Mouse (Mus musculus): ENCODE measurements at regions not wholly inside any gene's neighbourhood (a gene's known extent, or its start where the extent isn't known, plus 50 kb on each side); places are given as distances from the start of the nearest gene placed in this dataset.

- no peak for DNase-seq (ENCODE audit: low read depth, low spot score)
Observed at GRCm38 (mm10) chr10:16714065-16714464, 1009.0 kb upstream of the Cited2 start.

GRCm38 (mm10) chr10:16714526-16714925 is 1008.5 kb upstream of the Cited2 start:
- no peak for DNase-seq (ENCODE audit: low read depth, low spot score)

- no peak for DNase-seq (ENCODE audit: low read depth, low spot score)
Observed at GRCm38 (mm10) chr10:16742246-16742645, 980.8 kb upstream of the Cited2 start.

GRCm38 (mm10) chr10:16751546-16751945 is 971.5 kb upstream of the Cited2 start:
- no peak for DNase-seq (ENCODE audit: low read depth, low spot score)

GRCm38 (mm10) chr10:16789641-16790243 is 933.3 kb upstream of the Cited2 start:
- DNase-seq (ENCODE audit: low read depth, low spot score), result no peak

GRCm38 (mm10) chr10:16803978-16804377 is 919.0 kb upstream of the Cited2 start:
- no peak for DNase-seq (ENCODE audit: low read depth, low spot score)

GRCm38 (mm10) chr10:16810716-16811115 is 912.3 kb upstream of the Cited2 start:
- no peak for DNase-seq (ENCODE audit: low read depth, low spot score)

- DNase-seq (ENCODE audit: low read depth, low spot score), result no peak
Observed at GRCm38 (mm10) chr10:16814013-16814412, 909.0 kb upstream of the Cited2 start.

GRCm38 (mm10) chr10:16861534-16861933 is 861.5 kb upstream of the Cited2 start:
- no peak for DNase-seq (ENCODE audit: low read depth, low spot score)

GRCm38 (mm10) chr10:16866914-16867313 is 856.1 kb upstream of the Cited2 start:
- DNase-seq (ENCODE audit: low read depth, low spot score), result no peak

- no peak for DNase-seq (ENCODE audit: low read depth, low spot score)
Observed at GRCm38 (mm10) chr10:16874131-16874530, 848.9 kb upstream of the Cited2 start.

- no peak for DNase-seq (ENCODE audit: low read depth, low spot score)
Observed at GRCm38 (mm10) chr10:16878197-16878596, 844.8 kb upstream of the Cited2 start.

GRCm38 (mm10) chr10:16893316-16893715 is 829.7 kb upstream of the Cited2 start:
- no peak for DNase-seq (ENCODE audit: low read depth, low spot score)

GRCm38 (mm10) chr10:16895332-16895731 is 827.7 kb upstream of the Cited2 start:
- no peak for DNase-seq (ENCODE audit: low read depth, low spot score)

GRCm38 (mm10) chr10:16922888-16923287 is 800.1 kb upstream of the Cited2 start:
- no peak for DNase-seq (ENCODE audit: low read depth, low spot score)

- no peak for DNase-seq (ENCODE audit: low read depth, low spot score)
Observed at GRCm38 (mm10) chr10:16923851-16924250, 799.2 kb upstream of the Cited2 start.

- no peak for DNase-seq (ENCODE audit: low read depth, low spot score)
Observed at GRCm38 (mm10) chr10:16937705-16938104, 785.3 kb upstream of the Cited2 start.

- DNase-seq (ENCODE audit: low read depth, low spot score), result no peak
Observed at GRCm38 (mm10) chr10:16951636-16952035, 771.4 kb upstream of the Cited2 start.

GRCm38 (mm10) chr10:16960971-16961370 is 762.0 kb upstream of the Cited2 start:
- no peak for DNase-seq (ENCODE audit: low read depth, low spot score)

- DNase-seq (ENCODE audit: low read depth, low spot score), result no peak
Observed at GRCm38 (mm10) chr10:16962463-16962862, 760.6 kb upstream of the Cited2 start.

- DNase-seq (ENCODE audit: low read depth, low spot score), result no peak
Observed at GRCm38 (mm10) chr10:16978770-16979169, 744.2 kb upstream of the Cited2 start.

- no peak for DNase-seq (ENCODE audit: low read depth, low spot score)
Observed at GRCm38 (mm10) chr10:16990227-16990626, 732.8 kb upstream of the Cited2 start.

- no peak for DNase-seq (ENCODE audit: low read depth, low spot score)
Observed at GRCm38 (mm10) chr10:16993789-16994188, 729.2 kb upstream of the Cited2 start.

- no peak for DNase-seq (ENCODE audit: low read depth, low spot score)
Observed at GRCm38 (mm10) chr10:16994526-16994925, 728.5 kb upstream of the Cited2 start.
